Mouse (Mus musculus) left cerebral cortex, adult 9 months (tissue): ENCODE data around the gene Lefty1.
"Not testable (repeated sequence)": the region's sequence is repeated elsewhere in the genome, so short reads cannot be mapped to it uniquely, and the experiment has no call there.

Experiments used
- DNase-seq, 2 experiments: peaks; one replicate each; pipeline ENCODE4 v3.0.0; 2022; ENCODE audit warnings: low spot score in 2 of 2

Gene Lefty1

GRCm38 (mm10) chr1:180956401-180956800, 21.6 kb downstream of the Lefty1 start:
- DNase-seq = no peak

- no peak for DNase-seq
Measured at GRCm38 (mm10) chr1:180956973-180957381, 22.2 kb downstream of the Lefty1 start.

GRCm38 (mm10) chr1:180957989-180958388, 23.2 kb downstream of the Lefty1 start:
- no peak for DNase-seq

- no peak for DNase-seq
Measured at GRCm38 (mm10) chr1:180958797-180959196, 24.0 kb downstream of the Lefty1 start.

- no peak for DNase-seq
Measured at GRCm38 (mm10) chr1:180965786-180966185, 31.0 kb downstream of the Lefty1 start.

GRCm38 (mm10) chr1:180966542-180966941, 31.7 kb downstream of the Lefty1 start:
- no peak for DNase-seq

- DNase-seq = no peak
Measured at GRCm38 (mm10) chr1:180967261-180967660, 32.4 kb downstream of the Lefty1 start.

GRCm38 (mm10) chr1:180972941-180973340, 38.1 kb downstream of the Lefty1 start:
- peak; percentile 36 to 49 for DNase-seq

DNA sequence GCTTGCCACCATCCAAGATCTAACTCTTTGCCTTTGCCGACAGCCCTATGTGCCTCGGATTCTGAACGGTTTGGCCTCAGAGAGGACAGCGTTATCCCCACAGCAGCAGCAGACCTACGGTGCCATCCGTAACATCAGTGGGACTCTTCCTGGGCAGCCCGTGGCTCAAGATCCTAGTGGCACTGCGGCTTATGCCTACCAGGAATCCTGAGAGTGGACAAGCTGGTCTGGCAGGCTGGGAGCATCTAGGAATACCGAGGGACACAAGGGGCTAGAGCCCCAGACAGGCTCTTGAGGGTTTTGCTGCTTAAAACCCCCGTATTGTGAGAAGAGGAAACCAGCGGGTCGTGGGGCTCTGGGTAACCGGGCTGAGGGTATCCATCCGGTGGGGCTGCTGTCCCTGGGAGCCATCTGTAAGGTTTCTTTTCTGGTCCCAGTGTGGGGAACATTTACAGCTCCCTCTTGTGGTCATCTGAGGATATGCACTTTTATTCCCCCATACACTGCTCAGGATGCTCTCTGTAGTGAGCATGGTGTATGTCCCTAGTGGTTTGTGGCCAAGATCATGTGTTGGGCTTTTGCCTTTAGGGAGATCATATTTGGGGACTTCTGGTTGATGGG, 39.4 kb downstream of the Lefty1 start:
- peak in 1 of 2 experiments; percentile 36 for DNase-seq

DNA sequence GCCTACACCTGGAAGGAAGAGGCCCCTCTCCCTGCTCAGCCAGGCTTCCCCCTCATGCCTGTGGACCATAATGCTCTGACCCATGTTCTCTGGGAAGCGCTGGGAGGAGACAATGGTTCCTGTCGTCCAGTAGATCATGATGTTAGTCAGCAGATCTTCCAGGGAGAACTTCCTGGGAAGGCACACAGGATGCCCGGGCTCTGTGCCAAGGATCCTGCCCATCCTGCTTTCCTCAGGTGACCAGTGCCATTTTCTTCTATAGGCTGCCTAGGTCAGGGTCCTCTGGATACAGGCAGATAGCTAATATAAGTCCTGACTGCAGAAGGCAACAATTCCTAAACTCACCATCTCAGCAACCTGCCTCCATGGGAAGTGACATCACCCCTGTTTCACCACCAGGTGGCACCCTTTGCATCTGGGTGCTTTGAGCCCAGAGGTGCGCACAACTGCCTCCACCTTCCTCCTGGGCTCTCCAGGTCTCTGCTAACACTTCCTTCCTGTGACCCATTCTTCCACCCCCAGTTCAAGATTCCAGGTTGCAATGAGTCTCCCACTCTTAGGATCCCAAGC, 41.4 kb downstream of the Lefty1 start:
- no peak for DNase-seq

GRCm38 (mm10) chr1:180979484-180980251, 44.8 kb downstream of the Lefty1 start:
- DNase-seq = no peak

- no peak for DNase-seq
Measured at GRCm38 (mm10) chr1:180980464-180980863, 45.6 kb downstream of the Lefty1 start.

GRCm38 (mm10) chr1:180981298-180982046, 46.6 kb downstream of the Lefty1 start:
- DNase-seq = not testable (repeated sequence)

- DNase-seq = no peak
Measured at GRCm38 (mm10) chr1:180986701-180987100, 51.9 kb downstream of the Lefty1 start.

- peak in 1 of 2 experiments; percentile 78 for DNase-seq
Measured at GRCm38 (mm10) chr1:180987759-180988158, 52.9 kb downstream of the Lefty1 start.
